Mouse (Mus musculus) bone marrow, adult 2 months (tissue): ENCODE measurements around the gene Arhgap24.

ENCODE experiments used
- CTCF ChIP-seq: fragments of 200-500 bp; IDR thresholded peaks from 2 replicates; pipeline ENCODE4 v1.5.1; 2011; ENCODE audit warnings: low read length, control low read depth; ENCODE audit not compliant: control insufficient read depth, insufficient read depth
- POLR2A ChIP-seq: fragments of 200-500 bp; IDR thresholded peaks from 2 replicates; pipeline ENCODE4 v1.6.1; 2011; ENCODE audit warnings: low read depth, mild to moderate bottlenecking, control low read depth, low read length, borderline replicate concordance; ENCODE audit not compliant: control insufficient read depth

DNA sequence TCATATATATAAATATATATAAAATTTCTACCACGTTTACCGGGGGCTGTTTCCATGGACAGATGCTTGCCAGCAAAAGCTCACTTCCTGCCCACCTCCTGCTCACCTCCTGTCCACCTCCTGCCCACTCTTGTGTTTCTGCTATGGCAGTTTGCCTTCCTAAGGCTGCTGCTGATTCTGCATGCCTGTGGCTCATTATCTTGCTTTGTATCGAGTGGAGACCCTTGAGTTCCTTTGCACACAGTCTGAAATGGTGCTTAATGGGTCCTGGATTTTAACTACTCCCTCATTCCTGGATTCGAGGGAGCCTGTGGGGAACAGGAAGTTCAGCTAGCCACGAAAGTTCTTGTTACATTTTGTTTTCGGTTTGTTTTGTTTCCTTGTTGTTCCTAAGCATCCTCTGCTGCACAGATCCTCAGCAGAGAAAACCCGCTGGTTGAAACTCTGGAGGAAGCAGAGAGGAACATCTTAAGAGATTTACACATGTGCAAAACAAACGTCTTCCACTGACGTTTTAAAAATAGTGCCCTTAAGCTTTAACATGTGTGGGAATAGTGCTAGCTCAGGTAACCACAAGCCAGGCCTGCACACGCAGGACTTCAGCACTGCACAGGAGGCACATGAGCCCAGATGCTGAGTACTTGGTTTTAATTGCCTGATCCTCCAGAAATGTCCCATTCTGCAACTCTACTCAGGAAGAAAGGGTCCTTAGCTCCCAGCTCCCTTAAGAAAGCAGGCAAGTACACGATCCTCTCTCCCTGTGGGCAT lies 69.9 kb downstream of the Arhgap24 start:
- no peak for TF ChIP-seq POLR2A
- no peak for TF ChIP-seq CTCF
